Mouse (Mus musculus): Measurements from ENCODE around the gene Kcnip4. TPM values are rescaled to one million over a fixed set of nuclear protein-coding genes. Genes with fewer than 3 reads are reported as not detected.

Kcnip4 gene
- polyA plus RNA-seq, 1 experiment from 2014 or later, result 4.1 TPM

- Histone ChIP-seq H3K4me3 (no peak overlapping the region), H3K27ac (no peak overlapping the region), H3K9me3 (no peaks in the 10 kb centered on the region), H3K4me2 (replicated peaks) (no peak overlapping the region), H3K9ac (no peak overlapping the region), H3K36me3 (no peaks in the 10 kb centered on the region), H3K27me3 (no peaks in the 10 kb centered on the region), H3K4me1 (no peaks in the 10 kb centered on the region)
- no peak for ATAC-seq (ENCODE audit: low FRiP score, low read depth)
- WGBS, result 77% methylated on average over 3 of the region's 3 CpGs
Observed at GRCm38 (mm10) chr5:48503094-48503493, 1021.6 kb downstream of the Kcnip4 start.

- no peak overlapping the region for H3K9ac ChIP-seq
- ATAC-seq (ENCODE audit: low FRiP score, low read depth), result no peak
- H3K4me3 ChIP-seq, result no peak overlapping the region
- H3K27ac ChIP-seq, result no peak overlapping the region
- no peak overlapping the region for H3K4me2 ChIP-seq (replicated peaks)
- H3K27me3 ChIP-seq, result no peaks in the 10 kb centered on the region
- no peaks in the 10 kb centered on the region for H3K4me1 ChIP-seq
- H3K9me3 ChIP-seq, result no peaks in the 10 kb centered on the region
- no peaks in the 10 kb centered on the region for H3K36me3 ChIP-seq
Observed at GRCm38 (mm10) chr5:48502442-48502841, 1022.3 kb downstream of the Kcnip4 start.

- ATAC-seq (ENCODE audit: low FRiP score, low read depth), result no peak
Observed at GRCm38 (mm10) chr5:48500204-48500603, 1024.5 kb downstream of the Kcnip4 start.

GRCm38 (mm10) chr5:48490864-48491477 lies 1033.7 kb downstream of the Kcnip4 start:
- H3K9ac ChIP-seq, result no peak overlapping the region
- no peak overlapping the region for H3K4me2 ChIP-seq (replicated peaks)
- no peak for ATAC-seq (ENCODE audit: low FRiP score, low read depth)
- no peaks in the 10 kb centered on the region for H3K27me3 ChIP-seq
- no peaks in the 10 kb centered on the region for H3K36me3 ChIP-seq
- H3K9me3 ChIP-seq, result no peaks in the 10 kb centered on the region
- H3K27ac ChIP-seq, result no peak overlapping the region
- H3K4me1 ChIP-seq, result no peaks in the 10 kb centered on the region
- no peak overlapping the region for H3K4me3 ChIP-seq
- WGBS, result 81% methylated on average over 3 of the region's 3 CpGs

More at GRCm38 (mm10) chr5:48500204-48500603, 1024.5 kb downstream of the Kcnip4 start:
- H3K4me3 ChIP-seq, result no peak overlapping the region
- H3K9ac ChIP-seq, result no peak overlapping the region
- H3K4me2 ChIP-seq (replicated peaks), result no peak overlapping the region
- no peaks in the 10 kb centered on the region for H3K36me3 ChIP-seq
- 79% methylated on average over 5 of the region's 5 CpGs for WGBS
- no peaks in the 10 kb centered on the region for H3K9me3 ChIP-seq
- H3K27ac ChIP-seq, result no peak overlapping the region
- no peaks in the 10 kb centered on the region for H3K4me1 ChIP-seq
- no peaks in the 10 kb centered on the region for H3K27me3 ChIP-seq

- WGBS, result 56% methylated on average over 5 of the region's 5 CpGs
- H3K4me3 ChIP-seq, result no peak overlapping the region
- H3K36me3 ChIP-seq, result no peaks in the 10 kb centered on the region
- no peak overlapping the region for H3K9ac ChIP-seq
- no peak for ATAC-seq (ENCODE audit: low FRiP score, low read depth)
- no peaks in the 10 kb centered on the region for H3K27me3 ChIP-seq
- no peak overlapping the region for H3K4me2 ChIP-seq (replicated peaks)
- H3K27ac ChIP-seq, result no peak overlapping the region
- H3K4me1 ChIP-seq, result no peaks in the 10 kb centered on the region
- H3K9me3 ChIP-seq, result no peaks in the 10 kb centered on the region
Observed at GRCm38 (mm10) chr5:48489549-48490288, 1035.0 kb downstream of the Kcnip4 start.

- no peak overlapping the region for H3K4me2 ChIP-seq (replicated peaks)
- no peak overlapping the region for H3K27ac ChIP-seq
- WGBS, result 71% methylated on average over 2 of the region's 2 CpGs
- H3K9me3 ChIP-seq, result no peaks in the 10 kb centered on the region
- no peak overlapping the region for H3K4me3 ChIP-seq
- no peaks in the 10 kb centered on the region for H3K36me3 ChIP-seq
- ATAC-seq (ENCODE audit: low FRiP score, low read depth), result no peak
- H3K9ac ChIP-seq, result no peak overlapping the region
- H3K4me1 ChIP-seq, result peaks cover 5% of the 10 kb centered on the region; the same call in 1 of the 2 replicates
- no peaks in the 10 kb centered on the region for H3K27me3 ChIP-seq
Observed at GRCm38 (mm10) chr5:48483112-48483511, 1041.6 kb downstream of the Kcnip4 start.

GRCm38 (mm10) chr5:48460221-48460620 lies 1064.5 kb downstream of the Kcnip4 start:
- Histone ChIP-seq H3K27me3 (no peaks in the 10 kb centered on the region), H3K36me3 (no peaks in the 10 kb centered on the region), H3K9me3 (no peaks in the 10 kb centered on the region), H3K9ac (no peak overlapping the region), H3K27ac (no peak overlapping the region), H3K4me3 (no peak overlapping the region), H3K4me1 (no peaks in the 10 kb centered on the region), H3K4me2 (replicated peaks) (no peak overlapping the region)
- WGBS, result 76% methylated on average over 2 of the region's 2 CpGs
- no peak for ATAC-seq (ENCODE audit: low FRiP score, low read depth)

- no peaks in the 10 kb centered on the region for H3K4me1 ChIP-seq
- 81% methylated on average over 1 of the region's 1 CpGs for whole genome bisulfite sequencing
- H3K9me3 ChIP-seq, result no peaks in the 10 kb centered on the region
- H3K27me3 ChIP-seq, result no peaks in the 10 kb centered on the region
- no peak overlapping the region for H3K4me3 ChIP-seq
- H3K9ac ChIP-seq, result no peak overlapping the region
- H3K4me2 ChIP-seq (replicated peaks), result no peak overlapping the region
- no peaks in the 10 kb centered on the region for H3K36me3 ChIP-seq
- ATAC-seq (ENCODE audit: low FRiP score, low read depth), result no peak
- H3K27ac ChIP-seq, result no peak overlapping the region
Observed at GRCm38 (mm10) chr5:48448888-48449287, 1075.8 kb downstream of the Kcnip4 start.

- Histone ChIP-seq H3K4me1 (no peaks in the 10 kb centered on the region), H3K27ac (no peak overlapping the region), H3K4me2 (replicated peaks) (no peak overlapping the region), H3K9me3 (no peaks in the 10 kb centered on the region), H3K27me3 (no peaks in the 10 kb centered on the region), H3K4me3 (no peak overlapping the region), H3K36me3 (no peaks in the 10 kb centered on the region), H3K9ac (no peak overlapping the region)
- peak; percentile 44; the same call in 1 of the 2 replicates for ATAC-seq (ENCODE audit: low FRiP score, low read depth)
Observed at GRCm38 (mm10) chr5:48430459-48430858, 1094.2 kb downstream of the Kcnip4 start.

GRCm38 (mm10) chr5:48421957-48422356 lies 1102.8 kb downstream of the Kcnip4 start:
- Histone ChIP-seq H3K9ac (no peak overlapping the region), H3K4me3 (no peak overlapping the region), H3K36me3 (no peaks in the 10 kb centered on the region), H3K9me3 (no peaks in the 10 kb centered on the region), H3K4me1 (no peaks in the 10 kb centered on the region), H3K4me2 (replicated peaks) (no peak overlapping the region), H3K27ac (no peak overlapping the region), H3K27me3 (no peaks in the 10 kb centered on the region)
- whole genome bisulfite sequencing, result 74% methylated on average over 1 of the region's 1 CpGs
- ATAC-seq (ENCODE audit: low FRiP score, low read depth), result no peak

- no peak overlapping the region for H3K27ac ChIP-seq
- WGBS, result 79% methylated on average over 2 of the region's 2 CpGs
- no peaks in the 10 kb centered on the region for H3K36me3 ChIP-seq
- no peak overlapping the region for H3K4me3 ChIP-seq
- no peak for ATAC-seq (ENCODE audit: low FRiP score, low read depth)
- H3K9me3 ChIP-seq, result no peaks in the 10 kb centered on the region
- no peak overlapping the region for H3K4me2 ChIP-seq (replicated peaks)
- H3K9ac ChIP-seq, result no peak overlapping the region
- H3K4me1 ChIP-seq, result no peaks in the 10 kb centered on the region
- H3K27me3 ChIP-seq, result no peaks in the 10 kb centered on the region
Observed at GRCm38 (mm10) chr5:48419741-48420140, 1105.0 kb downstream of the Kcnip4 start.

- peaks cover 13% of the 10 kb centered on the region for H3K4me1 ChIP-seq
- WGBS, result 93% methylated on average over 4 of the region's 4 CpGs
- no peak for ATAC-seq (ENCODE audit: low FRiP score, low read depth)
- no peak overlapping the region for H3K4me3 ChIP-seq
- no peaks in the 10 kb centered on the region for H3K9me3 ChIP-seq
- no peaks in the 10 kb centered on the region for H3K27me3 ChIP-seq
- no peak overlapping the region for H3K27ac ChIP-seq
- no peaks in the 10 kb centered on the region for H3K36me3 ChIP-seq
- no peak overlapping the region for H3K9ac ChIP-seq
- no peak overlapping the region for H3K4me2 ChIP-seq (replicated peaks)
Observed at GRCm38 (mm10) chr5:48412261-48412660, 1112.4 kb downstream of the Kcnip4 start.

- Histone ChIP-seq H3K4me1 (peaks cover 17% of the 10 kb centered on the region), H3K36me3 (no peaks in the 10 kb centered on the region), H3K9me3 (no peaks in the 10 kb centered on the region), H3K4me2 (replicated peaks) (no peak overlapping the region), H3K27me3 (no peaks in the 10 kb centered on the region), H3K9ac (no peak overlapping the region), H3K4me3 (no peak overlapping the region), H3K27ac (no peak overlapping the region)
- ATAC-seq (ENCODE audit: low FRiP score, low read depth), result no peak
- WGBS, result 26% methylated on average over 4 of the region's 4 CpGs
Observed at GRCm38 (mm10) chr5:48411462-48411861, 1113.2 kb downstream of the Kcnip4 start.
